Mouse (Mus musculus) thymus, adult 2 months (tissue): Measurements from ENCODE around the gene Hist2h2bb. TPM values are rescaled to one million over a fixed set of nuclear protein-coding genes. Genes with fewer than 3 reads are reported as not detected.

Experiments used
- DNase-seq: peaks from one replicate; pipeline ENCODE4 v3.0.0; 2021
- H3K27ac ChIP-seq: fragments of 200-500 bp; 2 replicates; pipeline ENCODE4 v1.5.1; 2012; ENCODE audit warnings: low read length, control low read depth; ENCODE audit not compliant: control insufficient read depth, insufficient read depth
- H3K27me3 ChIP-seq: fragments of 200-500 bp; 2 replicates; pipeline ENCODE4 v1.6.1; 2012; ENCODE audit warnings: mild to moderate bottlenecking, low read length, moderate library complexity, mixed read lengths; ENCODE audit not compliant: control insufficient read depth, insufficient read depth
- H3K36me3 ChIP-seq: fragments of 200-500 bp; 2 replicates; pipeline ENCODE4 v1.6.1; 2012; ENCODE audit warnings: mild to moderate bottlenecking, low read length, moderate library complexity; ENCODE audit not compliant: control insufficient read depth, insufficient read depth
- H3K4me1 ChIP-seq: fragments of 200-500 bp; replicated peaks from 2 replicates; pipeline ENCODE4 v1.6.1; 2012; ENCODE audit warnings: low read length; ENCODE audit not compliant: control insufficient read depth, insufficient read depth
- H3K4me3 ChIP-seq: fragments of 200-500 bp; 2 replicates; pipeline ENCODE4 v1.5.1; 2012; ENCODE audit warnings: mild to moderate bottlenecking, low read length, control low read depth, moderate library complexity; ENCODE audit not compliant: control insufficient read depth, insufficient read depth
- CTCF ChIP-seq: fragments of 200-500 bp; IDR thresholded peaks from 2 replicates; pipeline ENCODE4 v1.5.1; 2012; ENCODE audit warnings: mild to moderate bottlenecking, control low read depth, low read length, moderate library complexity, borderline replicate concordance; ENCODE audit not compliant: control insufficient read depth, poor library complexity, insufficient read depth; ENCODE audit errors: extremely low read depth
- POLR2A ChIP-seq: fragments of 200-500 bp; IDR thresholded peaks from 2 replicates; pipeline ENCODE4 v1.6.1; 2012; ENCODE audit warnings: mild to moderate bottlenecking, low read length, control low read depth, moderate library complexity; ENCODE audit not compliant: control insufficient read depth, poor library complexity, insufficient read depth; ENCODE audit errors: extremely low read depth
- WGBS: fragments of 180-500 bp; shearing (Covaris S2); methylation state at CpG from one replicate; pipeline ENCODE4 v1.1.7; 2018; 5-methylcytosine and 5-hydroxymethylcytosine counted together
- polyA plus RNA-seq: library from polyadenylated mRNA; depleted of rRNA; stranded (reverse); fragments of >200 nt; gene quantifications from 2 replicates; pipeline ENCODE4 v1.2.3, GENCODE M21; 2012

Gene Hist2h2bb
- polyA plus RNA-seq, 1 experiment = 177 TPM

- H3K27ac ChIP-seq = no peak overlapping the region
- H3K27me3 ChIP-seq = no peaks in the 10 kb centered on the region
- no peak for DNase-seq
- TF ChIP-seq POLR2A = no peak
- no peak for TF ChIP-seq CTCF
- WGBS = 83% methylated on average over 8 of the region's 8 CpGs
- no peak overlapping the region for H3K4me3 ChIP-seq
- no peaks in the 10 kb centered on the region for H3K36me3 ChIP-seq
- H3K4me1 ChIP-seq = peaks cover 16% of the 10 kb centered on the region
These were observed 42.6 kb upstream of the Hist2h2bb start for GRCm38 (mm10) chr3:96226695-96227648.

GRCm38 (mm10) chr3:96228828-96229227, 40.7 kb upstream of the Hist2h2bb start:
- TF ChIP-seq POLR2A (no peak), CTCF (no peak)
- no peaks in the 10 kb centered on the region for H3K36me3 ChIP-seq
- H3K4me3 ChIP-seq = no peak overlapping the region
- H3K4me1 ChIP-seq = peaks cover 8% of the 10 kb centered on the region
- H3K27ac ChIP-seq = no peak overlapping the region
- 66% methylated on average over 2 of the region's 2 CpGs for WGBS
- no peaks in the 10 kb centered on the region for H3K27me3 ChIP-seq
- DNase-seq = no peak

- H3K27ac ChIP-seq = no peak overlapping the region
- H3K4me3 ChIP-seq = no peak overlapping the region
- DNase-seq = no peak
- 56% methylated on average over 2 of the region's 2 CpGs for WGBS
- 0 out of 2 replicates have a peak, but pooled peaks cover under 1% of the 10 kb centered on the region for H3K4me1 ChIP-seq
- TF ChIP-seq POLR2A = no peak
- TF ChIP-seq CTCF = no peak
- no peaks in the 10 kb centered on the region for H3K27me3 ChIP-seq
- no peaks in the 10 kb centered on the region for H3K36me3 ChIP-seq
These were observed 39.1 kb upstream of the Hist2h2bb start for GRCm38 (mm10) chr3:96230404-96230803.

GRCm38 (mm10) chr3:96230910-96231757, 38.4 kb upstream of the Hist2h2bb start:
- no peak for DNase-seq
- H3K27ac ChIP-seq = no peak overlapping the region
- 93% methylated on average over 4 of the region's 4 CpGs for WGBS
- H3K4me3 ChIP-seq = no peak overlapping the region
- H3K27me3 ChIP-seq = no peaks in the 10 kb centered on the region
- TF ChIP-seq CTCF (no peak), POLR2A (no peak)
- H3K4me1 ChIP-seq = no peaks in the 10 kb centered on the region
- no peaks in the 10 kb centered on the region for H3K36me3 ChIP-seq

GRCm38 (mm10) chr3:96231758-96232120, 37.8 kb upstream of the Hist2h2bb start:
- Histone ChIP-seq H3K36me3 (no peaks in the 10 kb centered on the region), H3K4me3 (no peak overlapping the region), H3K4me1 (no peaks in the 10 kb centered on the region), H3K27me3 (no peaks in the 10 kb centered on the region), H3K27ac (no peak overlapping the region)
- TF ChIP-seq POLR2A = no peak
- TF ChIP-seq CTCF = no peak
- DNase-seq = no peak
- 82% methylated on average over 2 of the region's 2 CpGs for WGBS

GRCm38 (mm10) chr3:96234914-96235313, 34.6 kb upstream of the Hist2h2bb start:
- H3K27ac ChIP-seq = no peak overlapping the region
- DNase-seq = no peak
- 89% methylated on average over 2 of the region's 2 CpGs for WGBS

More at GRCm38 (mm10) chr3:96234914-96235313, 34.6 kb upstream of the Hist2h2bb start:
- peaks cover 3% of the 10 kb centered on the region; the same call in 1 of the 2 replicates for H3K4me1 ChIP-seq
- H3K4me3 ChIP-seq = no peak overlapping the region
- TF ChIP-seq POLR2A = no peak
- no peaks in the 10 kb centered on the region for H3K27me3 ChIP-seq
- H3K36me3 ChIP-seq = no peaks in the 10 kb centered on the region
